9 mouse cellular contexts compared by ENCODE assay signal in genomic region chr17:46874133-46874532, GRCm38 (mm10). TPM values are rescaled to one million over a fixed set of nuclear protein-coding genes. Genes with fewer than 3 reads are reported as not detected.
DNase-seq lines count a peak whose midpoint lies in the region; ATAC-seq and TF ChIP-seq lines count a peak whose summit lies in the region.
"Had no signal": no experiment of that assay in that cellular context is flagged by ENCODE, and none has a peak within 500 bp of the region (broad histone marks: within the 10 kb centered on the region; RNA-seq: fewer than 3 reads in every experiment).

No protein-coding gene starts in this region.

- no peaks in the 10 kb centered on the region for H3K27me3 ChIP-seq in intestine, embryonic 15.5 days (replicated peaks)
- H3K27me3 ChIP-seq in cerebellum, adult 2 months (ENCODE audit: control insufficient read depth, insufficient read depth, low read length) = no peaks in the 10 kb centered on the region
- H3K27me3 ChIP-seq: limb, embryonic 15.5 days had no signal

- no peak overlapping the region for H3K9ac ChIP-seq in intestine, embryonic 15.5 days
- H3K9ac ChIP-seq: limb, embryonic 15.5 days had no signal

- no peak overlapping the region for H3K27ac ChIP-seq in intestine, embryonic 15.5 days
- H3K27ac ChIP-seq in cerebellum, adult 2 months (ENCODE audit: insufficient read depth, low read length) = no peak overlapping the region
- H3K27ac ChIP-seq: limb, embryonic 15.5 days had no signal

- H3K9me3 ChIP-seq in intestine, embryonic 15.5 days = no peaks in the 10 kb centered on the region
- H3K9me3 ChIP-seq: limb, embryonic 15.5 days had no signal

- TF ChIP-seq CTCF in cerebellum, adult 2 months (IDR thresholded peaks at IDR 0.05; ENCODE audit: borderline replicate concordance, insufficient read depth, low read depth, low read length) = no peak

- peak; percentile 35 for DNase-seq in retina, postnatal 1 day
- no peak for DNase-seq in retina, embryonic 14.5 days (ENCODE audit: low spot score)
- DNase-seq in cerebellum, adult 2 months = no peak
- no peak for DNase-seq in cerebellum, postnatal 4 days (ENCODE audit: low spot score in 2 of 2)
- DNase-seq in layer of hippocampus, postnatal 25 days (ENCODE audit: extremely low spot score in 1 of 2, low spot score in 1 of 2) = no peak

- no peak for TF ChIP-seq POLR2A in cerebellum, adult 2 months (IDR thresholded peaks at IDR 0.05; ENCODE audit: borderline replicate concordance, insufficient read depth, low read length)

- no peaks in the 10 kb centered on the region for H3K36me3 ChIP-seq in intestine, embryonic 15.5 days
- H3K36me3 ChIP-seq: limb, embryonic 15.5 days had no signal

- peak overlapping the region; percentile 38; the same call in 1 of the 2 replicates for H3K4me2 ChIP-seq in intestine, embryonic 15.5 days (replicated peaks)
- H3K4me2 ChIP-seq: limb, embryonic 15.5 days had no signal

- H3K4me1 ChIP-seq in intestine, embryonic 15.5 days (replicated peaks) = peaks cover 13% of the 10 kb centered on the region
- H3K4me1 ChIP-seq in cerebellum, adult 2 months (ENCODE audit: control insufficient read depth, insufficient read depth, low read length) = peaks cover 15% of the 10 kb centered on the region

- H3K4me3 ChIP-seq in intestine, embryonic 15.5 days (replicated peaks) = no peak overlapping the region
- H3K4me3 ChIP-seq in cerebellum, adult 2 months (replicated peaks; ENCODE audit: insufficient read depth, low read depth, low read length) = no peak overlapping the region
- H3K4me3 ChIP-seq: limb, embryonic 15.5 days had no signal

- ATAC-seq in common myeloid progenitor, adult 5-6 weeks (replicated peaks; ENCODE audit: low read depth, poor library complexity, severe bottlenecking) = peak; percentile 49
- ATAC-seq in intestine, embryonic 15.5 days = peak; percentile 67
- peak; percentile 67 for ATAC-seq in megakaryocyte, adult 5-6 weeks (ENCODE audit: poor library complexity, severe bottlenecking)

- WGBS in intestine, embryonic 15.5 days = 19% methylated on average over 10 of the region's 10 CpGs
- 41% methylated on average over 10 of the region's 10 CpGs for WGBS in cerebellum, adult 2 months

RNA-seq across cellular contexts. Expression of gene Bicral, which starts 15.9 kb away (rescaled TPM):
- 43.2 and 55.4 TPM in 2 replicates for total RNA-seq in common myeloid progenitor, adult 5-6 weeks (2017)
- 3.5 and 4.6 TPM in 2 replicates for polyA plus RNA-seq in intestine, embryonic 15.5 days (2015; fragmentation: Nextera tagmentation; extraction: Ambion mirVana)
- 25.2 and 32.4 TPM in 2 replicates for total RNA-seq in megakaryocyte, adult 5-6 weeks (2015)
- total RNA-seq in megakaryocyte, adult 5-6 weeks (2017) = 20.3 and 21.1 TPM in 2 replicates
- 35.9 and 36.8 TPM in 2 replicates for polyA plus RNA-seq in cerebellum, adult 2 months (2012; rRNA removed)
- 10 to 100 TPM; 47.5 to 60.3 TPM for total RNA-seq in layer of hippocampus, postnatal 25 days (2021)

RNA-seq across cellular contexts. Expression of gene Tbcc, which starts 16.4 kb away (rescaled TPM):
- total RNA-seq in common myeloid progenitor, adult 5-6 weeks (2017) = 12.3 and 16.9 TPM in 2 replicates
- polyA plus RNA-seq in intestine, embryonic 15.5 days (2015; fragmentation: Nextera tagmentation; extraction: Ambion mirVana) = 48.2 and 48.6 TPM in 2 replicates
- 8.6 and 13.5 TPM in 2 replicates for total RNA-seq in megakaryocyte, adult 5-6 weeks (2015)
- 10.8 and 13.3 TPM in 2 replicates for total RNA-seq in megakaryocyte, adult 5-6 weeks (2017)
- polyA plus RNA-seq in cerebellum, adult 2 months (2012; rRNA removed) = 24.9 and 25.3 TPM in 2 replicates
- total RNA-seq in layer of hippocampus, postnatal 25 days (2021) = 10 to 100 TPM; 34.6 to 36.7 TPM

RNA-seq across cellular contexts. Expression of gene Prph2, which starts 36.1 kb away (rescaled TPM):
- total RNA-seq in common myeloid progenitor, adult 5-6 weeks (2017) = not detected in 2 replicates
- polyA plus RNA-seq in intestine, embryonic 15.5 days (2015; fragmentation: Nextera tagmentation; extraction: Ambion mirVana) = not detected in 2 replicates
- total RNA-seq in megakaryocyte, adult 5-6 weeks (2015) = not detected in 2 replicates
- not detected in 2 replicates for total RNA-seq in megakaryocyte, adult 5-6 weeks (2017)
- polyA plus RNA-seq in cerebellum, adult 2 months (2012; rRNA removed) = not detected in 2 replicates
- not detected for total RNA-seq in layer of hippocampus, postnatal 25 days (2021)
- polyA plus RNA-seq: limb, embryonic 15.5 days had no signal
